In the genomic region with DNA sequence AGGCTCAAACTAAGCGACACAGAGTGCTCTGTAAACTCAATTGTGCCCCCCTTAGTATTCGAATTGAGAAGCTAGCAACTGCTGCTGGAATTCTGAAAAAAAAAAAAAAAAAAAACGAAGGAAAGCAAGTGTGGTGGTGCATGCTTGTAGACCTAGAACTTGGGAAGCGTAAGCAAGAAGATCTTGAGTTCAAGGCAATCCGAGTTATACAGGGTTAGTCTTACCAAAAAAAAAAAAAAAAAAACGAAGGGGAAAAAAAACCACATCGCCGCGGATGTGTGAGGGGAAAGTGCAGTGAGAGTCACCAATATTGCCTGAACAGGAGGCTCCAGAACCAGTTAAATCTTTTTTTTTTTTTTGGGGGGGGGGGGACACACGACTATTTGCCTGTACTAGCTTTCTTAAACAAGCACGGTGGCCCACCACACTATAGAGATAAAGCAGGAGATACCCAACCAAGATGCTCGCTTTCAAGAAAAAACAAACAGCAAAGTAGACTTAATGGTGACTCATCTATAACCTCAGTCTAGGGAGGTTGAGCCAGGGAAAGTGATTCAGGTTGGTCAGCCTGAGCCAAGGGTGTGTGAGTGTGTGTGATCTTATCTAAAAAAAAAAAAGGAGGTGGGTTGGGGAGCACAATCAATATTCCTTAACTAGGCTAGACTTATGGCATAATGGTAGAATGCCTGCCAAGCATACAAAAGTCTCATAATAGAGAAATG, we compare ENCODE assay signal across 8 mouse cellular contexts. TPM values are rescaled to one million over a fixed set of nuclear protein-coding genes. Genes with fewer than 3 reads are reported as not detected.
A peak's percentile ranks its signal among the peaks of the same experiment; 100 is the strongest.
DNase-seq lines count a peak whose midpoint lies in the region; ATAC-seq and TF ChIP-seq lines count a peak whose summit lies in the region.

A gene (minus strand): TSS at position 32 of the 722 bp plus-strand sequence.

- H3K4me3 ChIP-seq in heart, embryonic 12.5 days = peak within 1 kb of the TSS; percentile 71
- peak within 1 kb of the TSS; percentile 92 for H3K4me3 ChIP-seq in E14TG2a.4 (replicated peaks; ENCODE audit: low read length)
- peak within 1 kb of the TSS; percentile 63 for H3K4me3 ChIP-seq in embryonic facial prominence, embryonic 12.5 days
- H3K4me3 ChIP-seq in myocyte = peak within 1 kb of the TSS; percentile 69

- ATAC-seq in heart, embryonic 12.5 days (ENCODE audit: insufficient number of reproducible peaks, low FRiP score) = no peak
- no peak for ATAC-seq in embryonic facial prominence, embryonic 12.5 days (ENCODE audit: insufficient number of reproducible peaks, insufficient read depth, low FRiP score, low TSS enrichment)
- ATAC-seq in inflammation-experienced regulatory T-cells, adult 6 months = peak; percentile 15

- H3K27ac ChIP-seq in heart, embryonic 12.5 days (ENCODE audit: poor library complexity, severe bottlenecking) = peak within 1 kb of the TSS; percentile 91
- peak within 1 kb of the TSS; percentile 95 for H3K27ac ChIP-seq in embryonic facial prominence, embryonic 12.5 days

- peak within 1 kb of the TSS; percentile 94 for H3K4me2 ChIP-seq in heart, embryonic 12.5 days
- H3K4me2 ChIP-seq in embryonic facial prominence, embryonic 12.5 days (replicated peaks) = peak within 1 kb of the TSS; percentile 73
- H3K4me2 ChIP-seq in myocyte (ENCODE audit: low read depth) = peak within 1 kb of the TSS; percentile 86

- H3K79me2 ChIP-seq in myocyte (ENCODE audit: control insufficient read depth, insufficient read depth) = peaks cover 8% of the 10 kb centered on the region

- TF ChIP-seq POLR2A in myocyte (IDR thresholded peaks at IDR 0.05; ENCODE audit: insufficient read length, low read depth) = no peak

- intact Hi-C loops in left cerebral cortex, postnatal 14 days (cut with DNase I) = no loop called here

- DNase-seq in heart, adult 11 months = no peak
- no peak for DNase-seq in left cerebral cortex, postnatal 14 days (ENCODE audit: low spot score in 2 of 2)
- DNase-seq in cerebellum, postnatal 4 days (ENCODE audit: low spot score in 2 of 2) = no peak

- no peak for TF ChIP-seq CTCF in E14TG2a.4 (conservative IDR thresholded peaks at IDR 0.05; ENCODE audit: low read length)

- peaks cover 16% of the 10 kb centered on the region for H3K36me3 ChIP-seq in heart, embryonic 12.5 days
- H3K36me3 ChIP-seq in E14TG2a.4 (ENCODE audit: insufficient read depth, low read length) (peaks cover 60% of the 10 kb centered on the region), myocyte (ENCODE audit: control insufficient read depth, insufficient read depth) (peaks cover 13% of the 10 kb centered on the region)
- peaks cover 11% of the 10 kb centered on the region for H3K36me3 ChIP-seq in embryonic facial prominence, embryonic 12.5 days

- H3K27me3 ChIP-seq in heart, embryonic 12.5 days (replicated peaks) = no peaks in the 10 kb centered on the region
- H3K27me3 ChIP-seq in E14TG2a.4 (ENCODE audit: insufficient read depth, low read length) (no peaks in the 10 kb centered on the region), myocyte (ENCODE audit: control insufficient read depth, insufficient read depth, insufficient read length) (no peaks in the 10 kb centered on the region)
- H3K27me3 ChIP-seq in embryonic facial prominence, embryonic 12.5 days = no peaks in the 10 kb centered on the region

- no peaks in the 10 kb centered on the region for H3K9me3 ChIP-seq in heart, embryonic 12.5 days (replicated peaks)
- H3K9me3 ChIP-seq in E14TG2a.4 (ENCODE audit: low read length) = no peaks in the 10 kb centered on the region
- H3K9me3 ChIP-seq in embryonic facial prominence, embryonic 12.5 days = no peaks in the 10 kb centered on the region

- peak within 1 kb of the TSS; percentile 71 for H3ac ChIP-seq in myocyte (ENCODE audit: control insufficient read depth, insufficient read length)

- H3K4me1 ChIP-seq in heart, embryonic 12.5 days (replicated peaks) = peaks cover 13% of the 10 kb centered on the region; the same call in 1 of the 2 replicates
- peaks cover 20% of the 10 kb centered on the region for H3K4me1 ChIP-seq in E14TG2a.4 (replicated peaks; ENCODE audit: low read depth, low read length)
- H3K4me1 ChIP-seq in embryonic facial prominence, embryonic 12.5 days = peaks cover 7% of the 10 kb centered on the region

- WGBS in heart, embryonic 12.5 days = under 1% methylated on average over 12 of the region's 12 CpGs
- WGBS in embryonic facial prominence, embryonic 12.5 days = 7% methylated on average over 12 of the region's 12 CpGs

- peak within 1 kb of the TSS; percentile 81 for H3K9ac ChIP-seq in heart, embryonic 12.5 days
- H3K9ac ChIP-seq in embryonic facial prominence, embryonic 12.5 days = peak within 1 kb of the TSS; percentile 71

TF ChIP-seq in myocyte, 11 proteins besides CTCF, POLR2A, EP300 and RAD21:
- no peak for TF ChIP-seq POLR2AphosphoS2 (IDR thresholded peaks at IDR 0.05; ENCODE audit: insufficient read length, low read depth)
TF ChIP-seq in myocyte: peak in this region for 0.

RNA-seq across cellular contexts. Expression of the gene that starts here (rescaled TPM):
- polyA plus RNA-seq in heart, embryonic 12.5 days (2016; fragmentation: Nextera tagmentation; extraction: Ambion mirVana) = 25.8 and 27.3 TPM in 2 replicates
- 50.6 and 51.6 TPM in 2 replicates for polyA plus RNA-seq in embryonic facial prominence, embryonic 12.5 days (2016; fragmentation: Nextera tagmentation; extraction: Ambion mirVana)
- 10 to 100 TPM in 1 of 3 experiments, 1 to 10 TPM in 2; 3.7 to 24.6 (median 6.3) TPM for polyA plus RNA-seq in inflammation-experienced regulatory T-cells, adult 6 months (2017; shearing (Covaris generic))
- polyA plus RNA-seq in myocyte (2012; fragmentation: generic; extraction: Trizol) = 1.4 TPM
- total RNA-seq in left cerebral cortex, postnatal 14 days (2021) = 1 to 10 TPM; 2.0 to 3.2 TPM
